Mouse (Mus musculus) hindbrain, embryonic 12.5 days (tissue): ENCODE measurements around the gene Plekha8. TPM values are rescaled to one million over a fixed set of nuclear protein-coding genes. Genes with fewer than 3 reads are reported as not detected.

Source experiments
- ATAC-seq: fragments of 200-750 bp; cut with Nextera tagmentation; 2 replicates; pipeline ENCODE4 v1.8.0; 2017; ENCODE audit warnings: moderate TSS enrichment; ENCODE audit not compliant: low FRiP score
- H3K27ac ChIP-seq: fragments of 300-500 bp; sonication (generic); 2 replicates; pipeline ENCODE4 v1.5.1; 2016; ENCODE audit warnings: mild to moderate bottlenecking
- H3K27me3 ChIP-seq: fragments of 300-500 bp; sonication (generic); 2 replicates; pipeline ENCODE4 v1.6.1; 2016; ENCODE audit warnings: mild to moderate bottlenecking
- H3K36me3 ChIP-seq: fragments of 300-500 bp; sonication (generic); 2 replicates; pipeline ENCODE4 v1.6.1; 2016; ENCODE audit warnings: mild to moderate bottlenecking
- H3K4me1 ChIP-seq: fragments of 300-500 bp; sonication (generic); 2 replicates; pipeline ENCODE4 v1.6.1; 2016
- H3K4me2 ChIP-seq: fragments of 300-500 bp; sonication (generic); replicated peaks from 2 replicates; pipeline ENCODE4 v1.6.1; 2016; ENCODE audit warnings: mild to moderate bottlenecking
- H3K4me3 ChIP-seq: fragments of 300-500 bp; sonication (generic); 2 replicates; pipeline ENCODE4 v1.5.1; 2016; ENCODE audit warnings: mild to moderate bottlenecking
- H3K9ac ChIP-seq: fragments of 300-500 bp; sonication (generic); 2 replicates; pipeline ENCODE4 v1.6.1; 2016; ENCODE audit warnings: mild to moderate bottlenecking, moderate library complexity
- H3K9me3 ChIP-seq: fragments of 300-500 bp; sonication (generic); replicated peaks from 2 replicates; pipeline ENCODE4 v1.6.1; 2016; ENCODE audit warnings: mild to moderate bottlenecking
- WGBS: fragments of 180-500 bp; shearing (Covaris S2); methylation state at CpG from one replicate; pipeline ENCODE4 v1.1.7; 2016; 5-methylcytosine and 5-hydroxymethylcytosine counted together
- polyA plus RNA-seq: library from polyadenylated mRNA; unstranded; fragments of >200 nt; fragmentation: Nextera tagmentation; extraction: Ambion mirVana; gene quantifications from 2 replicates; pipeline ENCODE4 v1.2.1, GENCODE M21; 2016

Gene Plekha8
- polyA plus RNA-seq, 1 experiment from 2014 or later, result 19.4 TPM

GRCm38 (mm10) chr6:54619530-54619929, 24.6 kb downstream of the Plekha8 start:
- Histone ChIP-seq H3K27me3 (no peaks in the 10 kb centered on the region), H3K4me2 (no peak overlapping the region), H3K36me3 (peaks cover 29% of the 10 kb centered on the region), H3K4me3 (no peak overlapping the region), H3K9ac (no peak overlapping the region), H3K4me1 (no peaks in the 10 kb centered on the region), H3K27ac (no peak overlapping the region), H3K9me3 (no peaks in the 10 kb centered on the region)
- WGBS, result 88% methylated on average over 7 of the region's 7 CpGs
- ATAC-seq, result no peak

GRCm38 (mm10) chr6:54620357-54620756, 25.4 kb downstream of the Plekha8 start:
- Histone ChIP-seq H3K27me3 (no peaks in the 10 kb centered on the region), H3K36me3 (peaks cover 33% of the 10 kb centered on the region), H3K9ac (no peak overlapping the region), H3K4me1 (no peaks in the 10 kb centered on the region), H3K4me3 (no peak overlapping the region), H3K4me2 (no peak overlapping the region), H3K9me3 (no peaks in the 10 kb centered on the region), H3K27ac (no peak overlapping the region)
- ATAC-seq, result no peak
- 84% methylated on average over 4 of the region's 4 CpGs for WGBS

- no peak overlapping the region for H3K4me3 ChIP-seq
- no peak overlapping the region for H3K9ac ChIP-seq
- ATAC-seq, result no peak
- no peak overlapping the region for H3K4me2 ChIP-seq
- H3K36me3 ChIP-seq, result peaks cover 25% of the 10 kb centered on the region
- no peaks in the 10 kb centered on the region for H3K27me3 ChIP-seq
- no peak overlapping the region for H3K27ac ChIP-seq
- no peaks in the 10 kb centered on the region for H3K4me1 ChIP-seq
- no peaks in the 10 kb centered on the region for H3K9me3 ChIP-seq
- WGBS, result 94% methylated on average over 3 of the region's 3 CpGs
These were observed 33.5 kb downstream of the Plekha8 start for GRCm38 (mm10) chr6:54628381-54628780.

- H3K4me2 ChIP-seq, result no peak overlapping the region
- no peaks in the 10 kb centered on the region for H3K4me1 ChIP-seq
- no peak overlapping the region for H3K27ac ChIP-seq
- H3K9me3 ChIP-seq, result no peaks in the 10 kb centered on the region
- no peaks in the 10 kb centered on the region for H3K27me3 ChIP-seq
- H3K9ac ChIP-seq, result no peak overlapping the region
- no peak for ATAC-seq
- H3K4me3 ChIP-seq, result no peak overlapping the region
- H3K36me3 ChIP-seq, result peaks cover 24% of the 10 kb centered on the region
- 33% methylated on average over 7 of the region's 7 CpGs for WGBS
These were observed 34.8 kb downstream of the Plekha8 start for GRCm38 (mm10) chr6:54629734-54630133.

- no peak for ATAC-seq
- Histone ChIP-seq H3K4me2 (no peak overlapping the region), H3K9me3 (no peaks in the 10 kb centered on the region), H3K36me3 (peaks cover 27% of the 10 kb centered on the region; the same call in 1 of the 2 replicates), H3K4me1 (no peaks in the 10 kb centered on the region), H3K9ac (no peak overlapping the region), H3K27me3 (no peaks in the 10 kb centered on the region), H3K4me3 (no peak overlapping the region), H3K27ac (no peak overlapping the region)
- 50% methylated on average over 3 of the region's 3 CpGs for WGBS
These were observed 36.6 kb downstream of the Plekha8 start for GRCm38 (mm10) chr6:54631462-54631861.

GRCm38 (mm10) chr6:54639877-54640276, 45.0 kb downstream of the Plekha8 start:
- no peaks in the 10 kb centered on the region for H3K27me3 ChIP-seq
- H3K9ac ChIP-seq, result no peak overlapping the region
- no peak overlapping the region for H3K4me3 ChIP-seq
- H3K27ac ChIP-seq, result no peak overlapping the region
- H3K9me3 ChIP-seq, result no peaks in the 10 kb centered on the region
- peaks cover 33% of the 10 kb centered on the region for H3K36me3 ChIP-seq
- H3K4me2 ChIP-seq, result no peak overlapping the region
- no peak for ATAC-seq
- 94% methylated on average over 3 of the region's 3 CpGs for WGBS
- H3K4me1 ChIP-seq, result no peaks in the 10 kb centered on the region

- 79% methylated on average over 2 of the region's 2 CpGs for WGBS
- Histone ChIP-seq H3K36me3 (peaks cover 29% of the 10 kb centered on the region), H3K4me1 (no peaks in the 10 kb centered on the region), H3K4me3 (no peak overlapping the region), H3K27ac (no peak overlapping the region), H3K9ac (no peak overlapping the region), H3K4me2 (no peak overlapping the region), H3K9me3 (no peaks in the 10 kb centered on the region), H3K27me3 (no peaks in the 10 kb centered on the region)
- ATAC-seq, result no peak
These were observed 47.0 kb downstream of the Plekha8 start for GRCm38 (mm10) chr6:54641953-54642352.

- WGBS, result 87% methylated on average over 4 of the region's 4 CpGs
- Histone ChIP-seq H3K4me3 (no peak overlapping the region), H3K36me3 (peaks cover 26% of the 10 kb centered on the region), H3K9ac (no peak overlapping the region), H3K4me2 (no peak overlapping the region), H3K9me3 (no peaks in the 10 kb centered on the region), H3K27me3 (no peaks in the 10 kb centered on the region), H3K27ac (no peak overlapping the region), H3K4me1 (no peaks in the 10 kb centered on the region)
- no peak for ATAC-seq
These were observed 48.3 kb downstream of the Plekha8 start for GRCm38 (mm10) chr6:54643181-54643580.

GRCm38 (mm10) chr6:54655471-54656095, 60.7 kb downstream of the Plekha8 start:
- H3K4me1 ChIP-seq, result no peaks in the 10 kb centered on the region
- H3K27ac ChIP-seq, result no peak overlapping the region
- H3K9ac ChIP-seq, result no peak overlapping the region
- no peak overlapping the region for H3K4me2 ChIP-seq
- ATAC-seq, result no peak
- no peaks in the 10 kb centered on the region for H3K27me3 ChIP-seq
- no peaks in the 10 kb centered on the region for H3K9me3 ChIP-seq
- H3K36me3 ChIP-seq, result no peaks in the 10 kb centered on the region
- no peak overlapping the region for H3K4me3 ChIP-seq
- 83% methylated on average over 11 of the region's 11 CpGs for WGBS

GRCm38 (mm10) chr6:54657861-54658260, 63.0 kb downstream of the Plekha8 start:
- no peaks in the 10 kb centered on the region for H3K36me3 ChIP-seq
- H3K27me3 ChIP-seq, result no peaks in the 10 kb centered on the region
- H3K4me3 ChIP-seq, result no peak overlapping the region
- no peak overlapping the region for H3K27ac ChIP-seq
- no peaks in the 10 kb centered on the region for H3K4me1 ChIP-seq
- H3K9ac ChIP-seq, result no peak overlapping the region
- H3K4me2 ChIP-seq, result no peak overlapping the region
- no peak for ATAC-seq
- WGBS, result 91% methylated on average over 6 of the region's 6 CpGs
- no peaks in the 10 kb centered on the region for H3K9me3 ChIP-seq

GRCm38 (mm10) chr6:54669868-54670267, 75.0 kb downstream of the Plekha8 start:
- H3K27me3 ChIP-seq, result 0 out of 2 replicates have a peak, but pooled peaks cover 2% of the 10 kb centered on the region
- peaks cover 6% of the 10 kb centered on the region; the same call in 1 of the 2 replicates for H3K9me3 ChIP-seq
- H3K36me3 ChIP-seq, result no peaks in the 10 kb centered on the region
- no peaks in the 10 kb centered on the region for H3K4me1 ChIP-seq
- H3K9ac ChIP-seq, result no peak overlapping the region
- no peak for ATAC-seq
- 90% methylated on average over 6 of the region's 6 CpGs for WGBS
- H3K27ac ChIP-seq, result no peak overlapping the region
- H3K4me2 ChIP-seq, result no peak overlapping the region
- no peak overlapping the region for H3K4me3 ChIP-seq

- H3K4me3 ChIP-seq, result no peak overlapping the region
- H3K4me2 ChIP-seq, result no peak overlapping the region
- H3K9me3 ChIP-seq, result no peaks in the 10 kb centered on the region
- H3K4me1 ChIP-seq, result no peaks in the 10 kb centered on the region
- no peak overlapping the region for H3K9ac ChIP-seq
- H3K27me3 ChIP-seq, result 0 out of 2 replicates have a peak, but pooled peaks cover 2% of the 10 kb centered on the region
- H3K36me3 ChIP-seq, result no peaks in the 10 kb centered on the region
- no peak for ATAC-seq
- WGBS, result 48% methylated on average over 5 of the region's 5 CpGs
- H3K27ac ChIP-seq, result no peak overlapping the region
These were observed 78.0 kb downstream of the Plekha8 start for GRCm38 (mm10) chr6:54672901-54673300.

- H3K4me1 ChIP-seq, result peaks cover 13% of the 10 kb centered on the region
- H3K4me3 ChIP-seq, result no peak overlapping the region
- peaks cover 15% of the 10 kb centered on the region for H3K27me3 ChIP-seq
- H3K9ac ChIP-seq, result no peak overlapping the region
- ATAC-seq, result no peak
- WGBS, result 83% methylated on average over 5 of the region's 5 CpGs
- no peak overlapping the region for H3K27ac ChIP-seq
- H3K9me3 ChIP-seq, result no peaks in the 10 kb centered on the region
- H3K36me3 ChIP-seq, result no peaks in the 10 kb centered on the region
- no peak overlapping the region for H3K4me2 ChIP-seq
These were observed 84.8 kb downstream of the Plekha8 start for GRCm38 (mm10) chr6:54679686-54680085.
